ENCODE assay signal across 7 mouse cellular contexts in the genomic region with DNA sequence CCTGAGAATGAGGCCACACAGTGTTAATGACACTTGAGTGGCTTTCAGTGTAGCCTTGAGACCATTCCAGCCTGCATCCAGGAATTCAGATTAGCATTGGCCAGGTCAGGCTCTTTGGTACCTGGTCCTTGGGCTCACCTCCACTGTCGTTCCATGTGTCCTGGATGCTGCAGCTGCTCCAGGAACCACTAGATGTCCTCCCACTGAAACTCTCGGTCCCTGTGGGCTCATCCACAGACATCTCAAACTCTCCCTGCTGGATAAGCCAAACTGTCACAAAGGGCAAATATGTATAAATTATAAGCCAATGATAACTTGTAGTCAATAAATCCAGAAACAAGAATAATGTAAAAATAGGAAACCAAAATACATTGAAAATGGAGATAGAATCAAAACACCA.
DNase-seq lines count a peak whose midpoint lies in the region; ATAC-seq and TF ChIP-seq lines count a peak whose summit lies in the region.
"Not testable (repeated sequence)": the region's sequence is repeated elsewhere in the genome, so short reads cannot be mapped to it uniquely, and the experiment has no call there.

No protein-coding gene starts in this region.

- peak; percentile 45 for TF ChIP-seq CTCF in ES-Bruce4 (IDR thresholded peaks at IDR 0.05; ENCODE audit: low read depth, low read length)
- TF ChIP-seq CTCF in brain, embryonic 14.5 days (IDR thresholded peaks at IDR 0.05; ENCODE audit: borderline replicate concordance, extremely low read depth, insufficient read depth, insufficient read length) = peak; percentile 30; the same call in 1 of the 2 replicates
- TF ChIP-seq CTCF in heart, postnatal 0 days (IDR thresholded peaks at IDR 0.05; ENCODE audit: low read depth) = peak; percentile 47
- peak; percentile 59 for TF ChIP-seq CTCF in kidney, postnatal 0 days (IDR thresholded peaks at IDR 0.05; ENCODE audit: low read depth)
- TF ChIP-seq CTCF in liver, adult 2 months (IDR thresholded peaks at IDR 0.05; ENCODE audit: low read depth, low read length) = not testable (repeated sequence)
- peak; percentile 44 for TF ChIP-seq CTCF in lung, postnatal 0 days (IDR thresholded peaks at IDR 0.05)

- peak; percentile 29 for DNase-seq in brain, embryonic 14.5 days (ENCODE audit: low read depth)
- DNase-seq in embryo, embryonic 11 days = peak; percentile 6
- not testable (repeated sequence) for DNase-seq in heart, postnatal 0 days (ENCODE audit: low spot score); kidney, postnatal 0 days (ENCODE audit: low spot score); lung, postnatal 0 days (ENCODE audit: low spot score)
- DNase-seq in liver, adult 2 months (ENCODE audit: extremely low read depth, low read depth, low spot score) = peak; percentile 13

- not testable (repeated sequence) for ATAC-seq in heart, postnatal 0 days (ENCODE audit: insufficient read depth, low read depth); kidney, postnatal 0 days (replicated peaks; ENCODE audit: low FRiP score, low read depth); lung, postnatal 0 days

- whole genome bisulfite sequencing in heart, postnatal 0 days = 15% methylated on average over 2 of the region's 2 CpGs
- WGBS in kidney, postnatal 0 days = 15% methylated on average over 2 of the region's 2 CpGs
- WGBS in liver, adult 2 months = 18% methylated on average over 2 of the region's 2 CpGs
- 15% methylated on average over 2 of the region's 2 CpGs for WGBS in lung, postnatal 0 days

- H3K4me2 ChIP-seq in heart, postnatal 0 days (ENCODE audit: low read depth, low read length); kidney, postnatal 0 days (ENCODE audit: low read length); lung, postnatal 0 days (replicated peaks; ENCODE audit: low read depth, low read length): not testable (repeated sequence)

- H3K4me3 ChIP-seq in ES-Bruce4 (ENCODE audit: low read depth, low read length); heart, postnatal 0 days (ENCODE audit: low read depth, low read length); kidney, postnatal 0 days (replicated peaks; ENCODE audit: low read depth, low read length); liver, adult 2 months (ENCODE audit: insufficient read depth, low read depth, low read length); lung, postnatal 0 days (ENCODE audit: low read depth, low read length): not testable (repeated sequence)

- TF ChIP-seq POLR2A in ES-Bruce4 (IDR thresholded peaks at IDR 0.05; ENCODE audit: insufficient read depth, low read length); brain, embryonic 14.5 days (IDR thresholded peaks at IDR 0.05; ENCODE audit: borderline replicate concordance, extremely low read depth, insufficient read depth, insufficient read length, poor library complexity, severe bottlenecking); liver, adult 2 months (IDR thresholded peaks at IDR 0.05; ENCODE audit: extremely low read depth, insufficient read depth, low read length): not testable (repeated sequence)

- not testable (repeated sequence) for H3K27me3 ChIP-seq in ES-Bruce4 (ENCODE audit: control insufficient read depth, insufficient read depth, low read length, poor library complexity, severe bottlenecking); heart, postnatal 0 days (ENCODE audit: control insufficient read depth, insufficient read depth, low read length); kidney, postnatal 0 days (ENCODE audit: insufficient read depth, low read length); liver, adult 2 months (ENCODE audit: control insufficient read depth, insufficient read depth, low read length); lung, postnatal 0 days (replicated peaks; ENCODE audit: insufficient read depth, low read length)

- H3K27ac ChIP-seq in ES-Bruce4 (ENCODE audit: insufficient read depth, low read length); heart, postnatal 0 days (ENCODE audit: low read depth); kidney, postnatal 0 days; liver, adult 2 months (replicated peaks; ENCODE audit: insufficient read depth, low read depth, low read length); lung, postnatal 0 days (ENCODE audit: low read length): not testable (repeated sequence)

- not testable (repeated sequence) for TF ChIP-seq EP300 in ES-Bruce4 (IDR thresholded peaks at IDR 0.05; ENCODE audit: insufficient read depth, low read depth, low read length); heart, postnatal 0 days (IDR thresholded peaks at IDR 0.05; ENCODE audit: low read depth); lung, postnatal 0 days (IDR thresholded peaks at IDR 0.05)

- not testable (repeated sequence) for H3K36me3 ChIP-seq in ES-Bruce4 (ENCODE audit: control insufficient read depth, insufficient read depth, low read length, poor library complexity, severe bottlenecking); heart, postnatal 0 days (replicated peaks; ENCODE audit: control insufficient read depth, insufficient read depth, low read length); kidney, postnatal 0 days (ENCODE audit: insufficient read depth, low read length); liver, adult 2 months (ENCODE audit: control insufficient read depth, insufficient read depth, low read length); lung, postnatal 0 days (ENCODE audit: insufficient read depth, low read length)

- H3K9ac ChIP-seq in ES-Bruce4 (ENCODE audit: low read depth, poor library complexity, severe bottlenecking); heart, postnatal 0 days (replicated peaks; ENCODE audit: low read depth, low read length); kidney, postnatal 0 days (ENCODE audit: low read depth, low read length); liver, adult 2 months (ENCODE audit: low read depth, low read length); lung, postnatal 0 days (replicated peaks; ENCODE audit: low read depth): not testable (repeated sequence)

- H3K9me3 ChIP-seq in ES-Bruce4 (replicated peaks; ENCODE audit: control insufficient read depth, insufficient read depth, low read length, poor library complexity, severe bottlenecking); heart, postnatal 0 days (replicated peaks; ENCODE audit: control insufficient read depth, low read length); kidney, postnatal 0 days (replicated peaks; ENCODE audit: low read length); lung, postnatal 0 days (ENCODE audit: low read length): not testable (repeated sequence)

- not testable (repeated sequence) for H3K79me2 ChIP-seq in liver, adult 2 months (ENCODE audit: control insufficient read depth, insufficient read depth, low read length)

- H3K4me1 ChIP-seq in ES-Bruce4 (ENCODE audit: control insufficient read depth, insufficient read depth, low read length); heart, postnatal 0 days (ENCODE audit: control insufficient read depth, insufficient read depth); kidney, postnatal 0 days (replicated peaks; ENCODE audit: insufficient read depth, low read length); liver, adult 2 months (ENCODE audit: control insufficient read depth, insufficient read depth, low read length); lung, postnatal 0 days (ENCODE audit: insufficient read depth, low read depth, low read length): not testable (repeated sequence)
